Mouse (Mus musculus) testis, adult 2 months (tissue): ENCODE data around the gene Rab10. TPM values are rescaled to one million over a fixed set of nuclear protein-coding genes. Genes with fewer than 3 reads are reported as not detected.
A peak's percentile ranks its signal among the peaks of the same experiment; 100 is the strongest.
"Not testable (repeated sequence)": the region's sequence is repeated elsewhere in the genome, so short reads cannot be mapped to it uniquely, and the experiment has no call there.

ENCODE experiments used
- H3K27ac ChIP-seq: fragments of 200-500 bp; 2 replicates; pipeline ENCODE4 v1.5.1; 2012; ENCODE audit warnings: low read depth, low read length; ENCODE audit not compliant: control insufficient read depth, insufficient read depth
- H3K27me3 ChIP-seq: fragments of 200-500 bp; 2 replicates; pipeline ENCODE4 v1.6.1; 2012; ENCODE audit warnings: mild to moderate bottlenecking, low read length, moderate library complexity; ENCODE audit not compliant: control insufficient read depth, insufficient read depth
- H3K36me3 ChIP-seq: fragments of 200-500 bp; 2 replicates; pipeline ENCODE4 v1.6.1; 2012; ENCODE audit warnings: mild to moderate bottlenecking, low read length; ENCODE audit not compliant: control insufficient read depth, insufficient read depth
- H3K4me1 ChIP-seq: fragments of 200-500 bp; 2 replicates; pipeline ENCODE4 v1.6.1; 2012; ENCODE audit warnings: low read length; ENCODE audit not compliant: control insufficient read depth, insufficient read depth
- H3K4me3 ChIP-seq: fragments of 200-500 bp; 2 replicates; pipeline ENCODE4 v1.5.1; 2012; ENCODE audit warnings: low read depth, mild to moderate bottlenecking, low read length, moderate library complexity, mixed read lengths; ENCODE audit not compliant: control insufficient read depth
- CTCF ChIP-seq: fragments of 200-500 bp; IDR thresholded peaks from 2 replicates; pipeline ENCODE4 v1.5.1; 2012; ENCODE audit warnings: low read depth, mild to moderate bottlenecking, inconsistent platforms, low read length, moderate library complexity; ENCODE audit not compliant: control insufficient read depth, insufficient read depth, insufficient replicate concordance
- POLR2A ChIP-seq: fragments of 200-500 bp; IDR thresholded peaks from 2 replicates; pipeline ENCODE4 v1.6.1; 2012; ENCODE audit warnings: low read depth, mild to moderate bottlenecking, inconsistent platforms, low read length, moderate library complexity; ENCODE audit not compliant: control insufficient read depth
- polyA plus RNA-seq: library from polyadenylated mRNA; depleted of rRNA; stranded (reverse); fragments of >200 nt; gene quantifications from 2 replicates; pipeline ENCODE4 v1.2.3, GENCODE M21; 2012

Rab10 gene
- polyA plus RNA-seq, 1 experiment, result 15.3 TPM

GRCm38 (mm10) chr12:3316937-3317336, 7.2 kb upstream of the Rab10 start:
- TF ChIP-seq POLR2A, result no peak
- no peak for TF ChIP-seq CTCF
- H3K27me3 ChIP-seq, result no peaks in the 10 kb centered on the region
- H3K27ac ChIP-seq, result no peak overlapping the region; the same call in 1 of the 2 replicates
- no peak overlapping the region for H3K4me3 ChIP-seq
- no peaks in the 10 kb centered on the region for H3K36me3 ChIP-seq
- peaks cover 4% of the 10 kb centered on the region for H3K4me1 ChIP-seq

DNA sequence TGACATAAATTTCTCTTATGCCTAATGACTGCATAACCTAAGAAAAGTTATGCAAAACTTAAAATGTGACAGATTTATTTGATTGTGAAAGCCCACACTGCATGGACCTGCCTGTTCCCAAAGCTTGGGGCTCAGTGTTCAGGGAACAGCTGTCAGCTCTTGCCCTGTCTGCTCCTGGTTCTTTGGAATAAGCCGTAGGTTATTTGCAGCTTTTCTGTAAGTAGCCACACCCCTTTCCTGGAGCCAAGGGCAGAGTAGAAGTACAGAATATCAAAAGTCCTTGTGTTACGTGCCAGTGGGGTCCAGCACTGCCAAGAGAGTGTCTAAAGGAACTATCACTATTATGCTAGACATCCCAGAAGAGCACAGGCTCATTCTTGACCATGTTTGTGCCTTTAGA, 6.3 kb upstream of the Rab10 start:
- no peaks in the 10 kb centered on the region for H3K36me3 ChIP-seq
- H3K27me3 ChIP-seq, result no peaks in the 10 kb centered on the region
- H3K4me3 ChIP-seq, result no peak overlapping the region
- no peak for TF ChIP-seq CTCF
- no peak for TF ChIP-seq POLR2A
- peaks cover 4% of the 10 kb centered on the region for H3K4me1 ChIP-seq
- H3K27ac ChIP-seq, result 0 out of 2 replicates have a peak overlapping the region, but pooled peaks have one; percentile 25

DNA sequence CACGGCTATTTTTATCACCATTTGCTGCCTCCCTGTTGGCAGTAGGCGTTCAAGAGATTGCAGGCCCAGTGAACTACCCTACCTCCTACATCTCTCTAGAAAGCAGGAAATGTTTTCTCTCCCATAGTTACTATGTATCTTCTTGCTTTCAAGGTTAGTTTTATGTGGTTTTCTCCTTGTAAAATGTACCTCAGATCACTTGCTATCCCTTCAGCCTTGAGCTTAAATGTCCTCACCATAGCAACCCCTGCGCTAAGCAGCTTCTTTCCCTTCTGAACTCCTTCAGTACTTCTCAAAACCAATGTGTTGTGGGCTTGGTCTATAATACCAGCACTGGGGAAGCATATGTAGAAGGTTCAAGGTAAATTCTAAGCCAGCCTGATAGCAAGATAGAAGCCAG, 3.1 kb upstream of the Rab10 start:
- no peaks in the 10 kb centered on the region for H3K27me3 ChIP-seq
- no peak overlapping the region for H3K4me3 ChIP-seq
- TF ChIP-seq CTCF, result no peak
- no peak for TF ChIP-seq POLR2A
- H3K36me3 ChIP-seq, result no peaks in the 10 kb centered on the region
- 0 out of 2 replicates have a peak overlapping the region, but pooled peaks have one; percentile 12 for H3K27ac ChIP-seq
- peaks cover 10% of the 10 kb centered on the region for H3K4me1 ChIP-seq

GRCm38 (mm10) chr12:3310321-3310692, 538 bp upstream of the Rab10 start:
- no peaks in the 10 kb centered on the region for H3K36me3 ChIP-seq
- H3K4me3 ChIP-seq, result peak overlapping the region; percentile 82
- TF ChIP-seq CTCF (no peak), POLR2A (no peak)
- H3K27me3 ChIP-seq, result no peaks in the 10 kb centered on the region
- peak overlapping the region; percentile 71 for H3K27ac ChIP-seq
- peaks cover 9% of the 10 kb centered on the region; the same call in 1 of the 2 replicates for H3K4me1 ChIP-seq

DNA sequence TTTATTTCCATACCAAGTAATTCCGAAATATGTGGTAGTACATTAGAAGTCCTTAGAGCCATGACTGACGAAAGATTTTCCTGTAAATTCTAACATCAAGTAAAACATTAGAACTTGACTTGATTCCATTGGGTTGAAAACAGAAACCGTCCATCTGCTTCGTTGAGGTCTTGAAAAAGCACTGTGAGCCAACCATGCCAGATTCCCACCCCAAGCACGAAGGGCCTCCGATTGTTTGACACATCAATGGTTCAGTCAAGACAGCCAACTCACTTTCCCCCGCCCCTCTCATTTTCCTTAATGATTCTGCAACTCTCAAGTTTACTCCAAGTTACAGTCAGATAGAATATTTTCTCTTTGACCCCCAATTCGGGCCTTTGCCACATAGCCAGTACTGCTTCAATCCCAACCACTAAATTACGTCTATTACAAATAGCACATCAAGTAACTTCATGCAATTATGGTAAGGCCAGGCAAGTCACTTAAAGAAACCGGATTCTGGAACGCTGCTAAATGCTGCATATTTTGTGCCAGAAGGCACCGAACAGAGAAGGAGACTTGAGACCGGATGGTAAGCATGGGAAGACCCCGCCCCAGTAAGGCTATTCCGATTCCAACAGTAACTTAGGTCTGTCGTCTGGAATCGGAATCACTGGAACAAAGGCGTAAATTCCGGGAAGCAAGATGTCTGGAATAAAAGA, 1.1 kb downstream of the Rab10 start:
- no peak for TF ChIP-seq CTCF
- TF ChIP-seq POLR2A, result no peak
- H3K4me1 ChIP-seq, result peaks cover 9% of the 10 kb centered on the region; the same call in 1 of the 2 replicates
- no peaks in the 10 kb centered on the region for H3K27me3 ChIP-seq
- H3K27ac ChIP-seq, result peak overlapping the region; percentile 86
- no peaks in the 10 kb centered on the region for H3K36me3 ChIP-seq
- peak overlapping the region; percentile 92 for H3K4me3 ChIP-seq

DNA sequence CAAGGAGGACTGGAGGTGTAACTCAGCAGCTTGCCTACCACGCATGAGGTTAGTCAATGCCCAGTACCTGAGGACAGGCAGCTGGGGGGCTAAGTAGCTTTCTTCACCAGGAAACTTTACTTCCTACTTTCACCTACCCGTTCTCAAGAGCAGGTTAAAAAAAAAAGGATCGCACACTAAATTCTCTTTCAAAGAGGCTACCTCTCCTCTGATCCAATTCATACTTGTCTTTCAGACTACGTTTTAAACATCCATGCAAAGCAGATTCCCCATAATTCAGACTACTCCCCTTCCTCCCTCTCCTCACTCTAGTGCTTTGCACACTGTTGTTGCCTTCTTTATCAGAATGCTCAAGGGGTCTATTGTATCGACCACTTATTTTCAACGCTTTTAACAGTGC, 2.2 kb downstream of the Rab10 start:
- TF ChIP-seq POLR2A, result no peak
- no peak for TF ChIP-seq CTCF
- no peaks in the 10 kb centered on the region for H3K27me3 ChIP-seq
- no peak overlapping the region; the same call in 1 of the 2 replicates for H3K4me3 ChIP-seq
- H3K36me3 ChIP-seq, result no peaks in the 10 kb centered on the region
- peaks cover 9% of the 10 kb centered on the region; the same call in 1 of the 2 replicates for H3K4me1 ChIP-seq
- H3K27ac ChIP-seq, result no peak overlapping the region

DNA sequence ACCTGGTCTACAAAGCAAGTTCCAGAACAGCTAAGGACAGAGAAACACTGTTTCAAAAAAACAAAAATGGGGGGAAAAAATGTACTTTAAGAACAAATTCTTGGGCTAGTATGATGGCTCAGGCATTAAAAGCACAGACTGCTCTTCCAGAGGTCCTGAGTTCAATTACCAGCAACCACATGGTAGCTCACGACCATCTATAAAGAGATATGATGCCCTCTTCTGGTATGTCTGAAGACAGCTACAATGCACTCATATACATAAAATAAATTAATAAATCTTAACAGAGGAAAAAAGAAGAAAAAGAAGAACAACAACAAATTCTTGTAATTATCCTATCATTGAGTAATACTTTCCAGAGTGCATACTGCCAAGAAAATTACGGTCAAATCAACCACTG, 4.5 kb downstream of the Rab10 start:
- H3K27me3 ChIP-seq, result no peaks in the 10 kb centered on the region
- H3K4me1 ChIP-seq, result peaks cover 6% of the 10 kb centered on the region; the same call in 1 of the 2 replicates
- TF ChIP-seq POLR2A, result no peak
- no peak for TF ChIP-seq CTCF
- no peaks in the 10 kb centered on the region for H3K36me3 ChIP-seq
- no peak overlapping the region for H3K27ac ChIP-seq
- no peak overlapping the region for H3K4me3 ChIP-seq

DNA sequence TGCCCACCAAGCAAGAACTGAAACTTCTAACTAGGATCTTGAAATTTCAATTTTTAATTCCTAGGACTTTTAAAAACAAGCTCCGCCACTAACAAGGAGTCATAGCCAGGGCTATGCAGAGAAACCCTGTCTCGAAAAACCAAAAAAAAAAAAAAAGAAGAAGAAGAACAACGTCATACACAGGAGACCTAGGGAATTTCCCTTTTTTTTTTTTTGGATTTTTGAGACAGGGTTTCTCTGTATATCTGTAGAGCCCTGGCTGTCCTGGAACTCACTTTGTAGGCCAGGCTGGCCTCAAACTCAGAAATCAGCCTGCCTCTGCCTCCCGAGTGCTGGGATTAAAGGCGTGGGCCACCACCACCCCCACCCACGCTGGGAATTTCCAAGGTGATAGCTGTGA, 12.1 kb downstream of the Rab10 start:
- not testable (repeated sequence) for H3K27me3 ChIP-seq, H3K4me1 ChIP-seq, H3K36me3 ChIP-seq

More for the DNA sequence above, 12.1 kb downstream of the Rab10 start:
- not testable (repeated sequence) for H3K27ac ChIP-seq, H3K4me3 ChIP-seq
